ENCODE assay signal across 9 mouse cellular contexts in genomic region chr19:22448340-22449288, GRCm38 (mm10).
DNase-seq lines count a peak whose midpoint lies in the region; ATAC-seq and TF ChIP-seq lines count a peak whose summit lies in the region.
"Had no signal": no experiment of that assay in that cellular context is flagged by ENCODE, and none has a peak within 500 bp of the region (broad histone marks: within the 10 kb centered on the region; RNA-seq: fewer than 3 reads in every experiment).

No protein-coding gene starts in this region.

- 41% methylated on average over 20 of the region's 20 CpGs for WGBS in heart, embryonic 10.5 days
- WGBS in heart, postnatal 0 days = 40% methylated on average over 20 of the region's 20 CpGs
- 25% methylated on average over 20 of the region's 20 CpGs for WGBS in midbrain, embryonic 13.5 days

- H3K4me2 ChIP-seq in heart, postnatal 0 days (ENCODE audit: low read depth, low read length) = peak overlapping the region; percentile 61
- peak overlapping the region; percentile 80 for H3K4me2 ChIP-seq in midbrain, embryonic 13.5 days (replicated peaks)

- no peak for DNase-seq in heart, embryonic 10.5 days (ENCODE audit: low spot score)
- DNase-seq in heart, adult 9 months (ENCODE audit: low spot score in 2 of 2) = no peak
- DNase-seq in cerebellum, adult 9-11 months = peak; percentile 69
- no peak for DNase-seq in heart, postnatal 0 days (ENCODE audit: low spot score)
- DNase-seq in adrenal gland, adult (ENCODE audit: inconsistent age in 2 of 2, low spot score in 1 of 2) = no peak
- DNase-seq in embryo, embryonic 11 days = no peak
- DNase-seq in gastrocnemius, postnatal 4 days (ENCODE audit: low spot score in 2 of 2) = no peak

- no peak overlapping the region for H3K27ac ChIP-seq in heart, embryonic 10.5 days
- no peak overlapping the region for H3K27ac ChIP-seq in heart, postnatal 0 days (ENCODE audit: low read depth)
- H3K27ac ChIP-seq in midbrain, embryonic 13.5 days = 0 out of 2 replicates have a peak overlapping the region, but pooled peaks have one; percentile 15

- no peak for TF ChIP-seq CTCF in heart, postnatal 0 days (IDR thresholded peaks at IDR 0.05; ENCODE audit: low read depth)

- H3K4me1 ChIP-seq in heart, embryonic 10.5 days = peaks cover 12% of the 10 kb centered on the region; the same call in 1 of the 2 replicates
- H3K4me1 ChIP-seq in heart, postnatal 0 days (ENCODE audit: control insufficient read depth, insufficient read depth) = peaks cover 3% of the 10 kb centered on the region; the same call in 1 of the 2 replicates
- peaks cover 25% of the 10 kb centered on the region for H3K4me1 ChIP-seq in midbrain, embryonic 13.5 days (replicated peaks)

- H3K4me3 ChIP-seq in heart, embryonic 10.5 days = peak overlapping the region; percentile 53
- peak overlapping the region; percentile 21 for H3K4me3 ChIP-seq in heart, postnatal 0 days (ENCODE audit: low read depth, low read length)
- peak overlapping the region; percentile 49 for H3K4me3 ChIP-seq in midbrain, embryonic 13.5 days (replicated peaks)

- no peaks in the 10 kb centered on the region for H3K36me3 ChIP-seq in heart, embryonic 10.5 days
- H3K36me3 ChIP-seq in heart, postnatal 0 days (replicated peaks; ENCODE audit: control insufficient read depth, insufficient read depth, low read length) = no peaks in the 10 kb centered on the region
- no peaks in the 10 kb centered on the region for H3K36me3 ChIP-seq in midbrain, embryonic 13.5 days

- no peaks in the 10 kb centered on the region for H3K9me3 ChIP-seq in heart, embryonic 10.5 days
- no peaks in the 10 kb centered on the region for H3K9me3 ChIP-seq in heart, postnatal 0 days (replicated peaks; ENCODE audit: control insufficient read depth, low read length)
- H3K9me3 ChIP-seq in midbrain, embryonic 13.5 days = no peaks in the 10 kb centered on the region

- H3K27me3 ChIP-seq in heart, embryonic 10.5 days (ENCODE audit: insufficient read depth, poor library complexity, severe bottlenecking) = 0 out of 2 replicates have a peak, but pooled peaks cover 5% of the 10 kb centered on the region
- H3K27me3 ChIP-seq in heart, postnatal 0 days (ENCODE audit: control insufficient read depth, insufficient read depth, low read length) = no peaks in the 10 kb centered on the region
- no peaks in the 10 kb centered on the region for H3K27me3 ChIP-seq in midbrain, embryonic 13.5 days
- H3K27me3 ChIP-seq: CH12.LX had no signal

- no peak for TF ChIP-seq EP300 in heart, postnatal 0 days (IDR thresholded peaks at IDR 0.05; ENCODE audit: low read depth)

- no peak overlapping the region for H3K9ac ChIP-seq in heart, postnatal 0 days (replicated peaks; ENCODE audit: low read depth, low read length)
- peak overlapping the region; percentile 59 for H3K9ac ChIP-seq in midbrain, embryonic 13.5 days (replicated peaks)

- no peak; the same call in 1 of the 2 replicates for ATAC-seq in heart, postnatal 0 days (ENCODE audit: insufficient read depth, low read depth)
- ATAC-seq in midbrain, embryonic 13.5 days = peak; percentile 86
